Mouse (Mus musculus) kidney, postnatal 0 days (tissue): ENCODE results near the gene Timeless. TPM values are rescaled to one million over a fixed set of nuclear protein-coding genes. Genes with fewer than 3 reads are reported as not detected.

ENCODE experiments used
- ATAC-seq: fragments of 200-750 bp; cut with Nextera tagmentation; replicated peaks from 2 replicates; pipeline ENCODE4 v1.8.0; 2017; ENCODE audit warnings: low read depth, moderate number of reproducible peaks, moderate TSS enrichment, moderate library complexity; ENCODE audit not compliant: low FRiP score
- DNase-seq: peaks from one replicate; pipeline ENCODE4 v3.0.0-alpha.2; 2016; ENCODE audit warnings: low spot score
- H3K27ac ChIP-seq: fragments of 300-500 bp; sonication (generic); 2 replicates; pipeline ENCODE4 v1.5.1; 2014; ENCODE audit warnings: mild to moderate bottlenecking
- H3K27me3 ChIP-seq: fragments of 300-500 bp; sonication (generic); 2 replicates; pipeline ENCODE4 v1.6.1; 2014; ENCODE audit warnings: low read length, mixed read lengths; ENCODE audit not compliant: insufficient read depth
- H3K36me3 ChIP-seq: fragments of 300-500 bp; sonication (generic); 2 replicates; pipeline ENCODE4 v1.6.1; 2014; ENCODE audit warnings: low read length, mixed read lengths; ENCODE audit not compliant: insufficient read depth
- H3K4me1 ChIP-seq: fragments of 300-500 bp; sonication (generic); replicated peaks from 2 replicates; pipeline ENCODE4 v1.6.1; 2014; ENCODE audit warnings: antibody characterized with exemption, low read length, mixed read lengths; ENCODE audit not compliant: insufficient read depth
- H3K4me2 ChIP-seq: fragments of 300-500 bp; sonication (generic); 2 replicates; pipeline ENCODE4 v1.6.1; 2014; ENCODE audit warnings: mild to moderate bottlenecking, low read length, moderate library complexity, mixed read lengths
- H3K4me3 ChIP-seq: fragments of 300-500 bp; sonication (generic); replicated peaks from 2 replicates; pipeline ENCODE4 v1.5.1; 2014; ENCODE audit warnings: low read depth, low read length
- H3K9ac ChIP-seq: fragments of 300-500 bp; sonication (generic); 2 replicates; pipeline ENCODE4 v1.6.1; 2014; ENCODE audit warnings: low read depth, low read length
- H3K9me3 ChIP-seq: fragments of 300-500 bp; sonication (generic); replicated peaks from 2 replicates; pipeline ENCODE4 v1.6.1; 2016; ENCODE audit warnings: low read length, inconsistent platforms, mixed read lengths
- CTCF ChIP-seq: IDR thresholded peaks from 2 replicates; pipeline ENCODE4 v1.5.1; 2016; ENCODE audit warnings: antibody characterized with exemption, low read depth, mild to moderate bottlenecking, moderate library complexity
- WGBS: fragments of 180-500 bp; shearing (Covaris S2); extraction: QIAGEN DNeasy Blood & Tissue Kit; methylation state at CpG from one replicate; pipeline ENCODE4 v1.1.7; 2014; 5-methylcytosine and 5-hydroxymethylcytosine counted together
- polyA plus RNA-seq: library from polyadenylated mRNA; unstranded; fragments of >200 nt; fragmentation: Nextera tagmentation; extraction: Ambion mirVana; gene quantifications from 2 replicates; pipeline ENCODE4 v1.2.1, GENCODE M21; 2015

Gene Timeless
- polyA plus RNA-seq, 1 experiment from 2014 or later, result 26.4 TPM

- ATAC-seq (no peak), DNase-seq (no peak)
- Histone ChIP-seq H3K27ac (no peak overlapping the region), H3K9me3 (no peaks in the 10 kb centered on the region), H3K9ac (no peak overlapping the region), H3K36me3 (0 out of 2 replicates have a peak, but pooled peaks cover 2% of the 10 kb centered on the region), H3K4me1 (peaks cover 1% of the 10 kb centered on the region), H3K4me3 (no peak overlapping the region), H3K27me3 (no peaks in the 10 kb centered on the region), H3K4me2 (no peak overlapping the region)
- WGBS, result 71% methylated on average over 4 of the region's 4 CpGs
- no peak for TF ChIP-seq CTCF
Measured at GRCm38 (mm10) chr10:128297221-128297620, 65.4 kb downstream of the Timeless start.

GRCm38 (mm10) chr10:128297622-128298021 lies 65.8 kb downstream of the Timeless start:
- no peak for TF ChIP-seq CTCF
- DNase-seq (peak; percentile 30), ATAC-seq (no peak; the same call in 1 of the 2 replicates)
- WGBS, result 67% methylated on average over 11 of the region's 11 CpGs
- no peaks in the 10 kb centered on the region for H3K36me3 ChIP-seq
- no peak overlapping the region for H3K4me3 ChIP-seq
- no peaks in the 10 kb centered on the region for H3K27me3 ChIP-seq
- no peak overlapping the region for H3K9ac ChIP-seq
- H3K27ac ChIP-seq, result no peak overlapping the region
- H3K4me2 ChIP-seq, result no peak overlapping the region
- no peaks in the 10 kb centered on the region for H3K9me3 ChIP-seq
- H3K4me1 ChIP-seq, result peaks cover 5% of the 10 kb centered on the region

- H3K27ac ChIP-seq, result no peak overlapping the region
- H3K4me1 ChIP-seq, result peaks cover 7% of the 10 kb centered on the region
- no peaks in the 10 kb centered on the region for H3K36me3 ChIP-seq
- TF ChIP-seq CTCF, result no peak
- no peaks in the 10 kb centered on the region for H3K27me3 ChIP-seq
- H3K4me2 ChIP-seq, result no peak overlapping the region
- H3K4me3 ChIP-seq, result no peak overlapping the region
- ATAC-seq (no peak), DNase-seq (no peak)
- H3K9ac ChIP-seq, result no peak overlapping the region
- WGBS, result 69% methylated on average over 6 of the region's 6 CpGs
- H3K9me3 ChIP-seq, result no peaks in the 10 kb centered on the region
Measured at GRCm38 (mm10) chr10:128298243-128298642, 66.4 kb downstream of the Timeless start.

GRCm38 (mm10) chr10:128298702-128299171 lies 66.9 kb downstream of the Timeless start, which contains the start of gene Il23a:
Gene Il23a, minus strand, starts transcription at chr10:128298752.
- Histone ChIP-seq H3K27me3 (no peaks in the 10 kb centered on the region), H3K9ac (no peak within 1 kb of the TSS), H3K4me3 (no peak within 1 kb of the TSS), H3K4me2 (no peak within 1 kb of the TSS), H3K27ac (no peak within 1 kb of the TSS), H3K9me3 (no peaks in the 10 kb centered on the region), H3K4me1 (peaks cover 7% of the 10 kb centered on the region), H3K36me3 (no peaks in the 10 kb centered on the region)
- DNase-seq (no peak), ATAC-seq (no peak)
- no peak for TF ChIP-seq CTCF
- WGBS, result 75% methylated on average over 11 of the region's 11 CpGs

- Histone ChIP-seq H3K4me2 (peak overlapping the region; percentile 84), H3K9ac (peak overlapping the region; percentile 81), H3K27ac (peak overlapping the region; percentile 98), H3K9me3 (no peaks in the 10 kb centered on the region), H3K4me3 (peak overlapping the region; percentile 57), H3K36me3 (0 out of 2 replicates have a peak, but pooled peaks cover 5% of the 10 kb centered on the region), H3K27me3 (no peaks in the 10 kb centered on the region), H3K4me1 (peaks cover 15% of the 10 kb centered on the region)
- no peak for DNase-seq
- 36% methylated on average over 3 of the region's 3 CpGs for WGBS
- no peak for ATAC-seq
- no peak for TF ChIP-seq CTCF
Measured at GRCm38 (mm10) chr10:128302357-128302756, 70.5 kb downstream of the Timeless start.

Other genes starting within 250 kb of the Timeless start
- gene Hsd17b6, start 224.5 kb upstream of the Timeless start, polyA plus RNA-seq, result not detected in 2 replicates
- 43.9 and 53.2 TPM in 2 replicates for gene Prim1, start 216.9 kb upstream of the Timeless start, polyA plus RNA-seq
- 769 and 820 TPM in 2 replicates for gene Naca, start 196.5 kb upstream of the Timeless start, polyA plus RNA-seq
- 467 and 468 TPM in 2 replicates for gene Ptges3, start 173.1 kb upstream of the Timeless start, polyA plus RNA-seq
- 3,631 and 3,848 TPM in 2 replicates for gene Atp5b, start 148.8 kb upstream of the Timeless start, polyA plus RNA-seq
- 9.8 and 11.3 TPM in 2 replicates for gene Baz2a, start 140.5 kb upstream of the Timeless start, polyA plus RNA-seq
- gene Rbms2, start 51.8 kb upstream of the Timeless start, polyA plus RNA-seq, result 27.0 and 30.0 TPM in 2 replicates
- 0.68 and 0.79 TPM in 2 replicates for gene Gls2, start 37.6 kb upstream of the Timeless start, polyA plus RNA-seq
- 31.5 and 35.1 TPM in 2 replicates for gene Spryd4, start 20.3 kb upstream of the Timeless start, polyA plus RNA-seq
- gene Mip, start 6.2 kb upstream of the Timeless start, polyA plus RNA-seq, result not detected in 2 replicates
- gene Apon, start 22.0 kb downstream of the Timeless start, polyA plus RNA-seq, result 0.11 and 0.34 TPM in 2 replicates
- 0.21 and 0.42 TPM in 2 replicates for gene Apof, start 36.6 kb downstream of the Timeless start, polyA plus RNA-seq
- 9.0 and 10.9 TPM in 2 replicates for gene Stat2, start 38.5 kb downstream of the Timeless start, polyA plus RNA-seq
- 0.13 and 0.16 TPM in 2 replicates for gene Il23a, start 66.7 kb downstream of the Timeless start, polyA plus RNA-seq
- 26.5 and 28.5 TPM in 2 replicates for gene Pan2, start 71.3 kb downstream of the Timeless start, polyA plus RNA-seq
- gene Cnpy2, start 90.4 kb downstream of the Timeless start, polyA plus RNA-seq, result 350 and 363 TPM in 2 replicates
- gene Cs, start 105.7 kb downstream of the Timeless start, polyA plus RNA-seq, result 167 and 195 TPM in 2 replicates
- gene Coq10a, start 136.9 kb downstream of the Timeless start, polyA plus RNA-seq, result 18.3 and 19.7 TPM in 2 replicates
- 6.2 TPM in 2 replicates for gene Ankrd52, start 145.1 kb downstream of the Timeless start, polyA plus RNA-seq
- gene Slc39a5, start 169.2 kb downstream of the Timeless start, polyA plus RNA-seq, result 56.0 and 64.8 TPM in 2 replicates
- 82.4 and 85.5 TPM in 2 replicates for gene Nabp2, start 179.4 kb downstream of the Timeless start, polyA plus RNA-seq
- gene Rnf41, start 179.6 kb downstream of the Timeless start, polyA plus RNA-seq, result 34.9 and 39.3 TPM in 2 replicates
- 40.5 and 44.9 TPM in 2 replicates for gene Smarcc2, start 227.2 kb downstream of the Timeless start, polyA plus RNA-seq